ENCODE assay signal across 8 mouse cellular contexts in the genomic region with DNA sequence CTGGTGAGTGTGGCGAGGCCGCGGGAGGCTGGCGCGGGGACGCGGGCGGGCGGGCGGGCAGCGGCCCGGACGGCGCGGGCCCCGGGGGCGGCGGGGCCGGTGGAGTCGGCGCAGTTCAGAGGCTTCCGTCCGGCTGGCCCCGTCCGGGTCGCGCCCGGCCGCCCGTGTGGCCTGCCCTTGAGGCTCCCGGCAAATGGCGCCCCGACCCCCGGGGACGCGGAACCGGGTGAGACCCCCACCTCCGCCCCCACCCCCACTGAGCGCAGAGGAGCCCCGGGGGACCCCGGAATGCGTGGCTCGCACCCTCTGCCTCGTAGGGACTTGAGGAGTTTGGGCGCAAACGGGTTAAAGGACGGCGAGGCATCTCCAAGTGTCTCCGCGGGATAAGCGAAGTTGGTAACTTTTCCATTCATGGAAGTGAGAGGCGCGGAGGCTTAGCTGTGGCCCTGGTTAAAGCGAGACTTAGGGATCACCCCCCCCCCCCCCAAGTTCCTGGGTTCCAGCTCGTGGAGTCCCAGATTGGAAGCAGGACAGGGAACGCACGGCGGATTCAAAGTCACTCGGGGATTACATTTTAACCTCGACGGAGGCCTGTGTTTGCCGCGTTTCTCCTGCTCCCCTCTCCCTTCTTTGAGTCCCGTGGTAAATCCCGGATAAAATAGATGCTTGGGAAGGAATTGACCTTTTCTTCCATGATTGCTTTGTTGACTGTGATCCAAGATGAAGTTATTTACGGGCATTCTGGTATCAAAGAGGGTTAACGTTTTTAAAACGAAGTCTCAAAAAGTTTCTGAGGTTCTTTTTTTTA. TPM values are rescaled to one million over a fixed set of nuclear protein-coding genes. Genes with fewer than 3 reads are reported as not detected.
A peak's percentile ranks its signal among the peaks of the same experiment; 100 is the strongest.
DNase-seq lines count a peak whose midpoint lies in the region; ATAC-seq and TF ChIP-seq lines count a peak whose summit lies in the region.

No protein-coding gene starts in this region.

- dilution Hi-C loops in CH12.LX (cut with MboI; ENCODE audit: extremely low pct_ligation_motif_present, extremely low pct_unique_long_range_greater_than_20kb, low sequenced_read_pairs): no loop called here

- TF ChIP-seq CTCF in CH12.LX (conservative IDR thresholded peaks at IDR 0.05 in 1 of 2, IDR thresholded peaks at IDR 0.05 in 1 of 2; ENCODE audit: low read depth in 2 of 2, low read length in 2 of 2): no peak

- ATAC-seq in heart, embryonic 15.5 days (replicated peaks; ENCODE audit: insufficient number of reproducible peaks, insufficient read depth, low FRiP score, low read depth): peak; percentile 21

- no peaks in the 10 kb centered on the region for H3K27me3 ChIP-seq in CH12.LX (replicated peaks)
- H3K27me3 ChIP-seq in embryonic facial prominence, embryonic 10.5 days (replicated peaks; ENCODE audit: low read depth, poor library complexity, severe bottlenecking): no peaks in the 10 kb centered on the region
- H3K27me3 ChIP-seq in heart, embryonic 15.5 days: no peaks in the 10 kb centered on the region

- TF ChIP-seq RAD21 in CH12.LX (IDR thresholded peaks at IDR 0.05; ENCODE audit: low read depth, low read length): no peak

- DNase-seq in CH12.LX (ENCODE audit: extremely low read depth): no peak
- DNase-seq in adrenal gland, adult 18-20 months (ENCODE audit: low spot score in 2 of 2): peak; percentile 33 to 41
- DNase-seq in embryonic facial prominence, embryonic 10.5 days (ENCODE audit: low spot score): peak; percentile 73
- DNase-seq in kidney, postnatal 36 days: peak; percentile 53 to 60
- DNase-seq in lung, postnatal 36 days: peak; percentile 39
- DNase-seq in spleen, adult 18-20 months: peak; percentile 18 to 19
- DNase-seq in layer of hippocampus, adult 11-12 months (ENCODE audit: low spot score): no peak

- H3K27ac ChIP-seq in CH12.LX (ENCODE audit: insufficient read depth, low read depth): no peak overlapping the region
- H3K27ac ChIP-seq in embryonic facial prominence, embryonic 10.5 days (replicated peaks): peak overlapping the region; percentile 99
- H3K27ac ChIP-seq in heart, embryonic 15.5 days: peak overlapping the region; percentile 100

- no peak for TF ChIP-seq EP300 in CH12.LX (IDR thresholded peaks at IDR 0.05; ENCODE audit: low read length)

- no peak for TF ChIP-seq POLR2A in CH12.LX (IDR thresholded peaks at IDR 0.05; ENCODE audit: low read depth, low read length)

- in situ Hi-C loops in CH12.LX (cut with MboI; ENCODE audit: low pct_ligation_motif_present, low pct_unique_long_range_greater_than_20kb, low sequenced_read_pairs): no loop called here

- peak overlapping the region; percentile 54 for H3K4me2 ChIP-seq in CH12.LX (ENCODE audit: insufficient read depth, low read depth, poor library complexity, severe bottlenecking)
- H3K4me2 ChIP-seq in heart, embryonic 15.5 days: peak overlapping the region; percentile 92

- H3K36me3 ChIP-seq in CH12.LX (replicated peaks in 1 of 2; ENCODE audit: control insufficient read depth in 1 of 2, insufficient read depth in 1 of 2, low read length in 1 of 2): peaks cover 0 to 2% of the 10 kb centered on the region in 2 experiments
- H3K36me3 ChIP-seq in embryonic facial prominence, embryonic 10.5 days (replicated peaks): peaks cover 8% of the 10 kb centered on the region
- H3K36me3 ChIP-seq in heart, embryonic 15.5 days: no peaks in the 10 kb centered on the region

- WGBS in embryonic facial prominence, embryonic 10.5 days: under 1% methylated on average over 63 of the region's 68 CpGs
- under 1% methylated on average over 59 of the region's 68 CpGs for WGBS in heart, embryonic 15.5 days

- peaks cover 0 to 12% of the 10 kb centered on the region in 2 experiments; a peak in 3 of 4 replicates for H3K4me1 ChIP-seq in CH12.LX (ENCODE audit: control insufficient read depth in 1 of 2, insufficient read depth in 2 of 2)
- peaks cover 10% of the 10 kb centered on the region for H3K4me1 ChIP-seq in embryonic facial prominence, embryonic 10.5 days
- peaks cover 10% of the 10 kb centered on the region for H3K4me1 ChIP-seq in heart, embryonic 15.5 days (replicated peaks)

- H3K4me3 ChIP-seq in CH12.LX (replicated peaks in 1 of 3; ENCODE audit: low read depth in 2 of 3, low read length in 2 of 3, poor library complexity in 1 of 3): peak overlapping the region; percentile 47 to 69 (median 68)
- peak overlapping the region; percentile 95 for H3K4me3 ChIP-seq in embryonic facial prominence, embryonic 10.5 days
- H3K4me3 ChIP-seq in heart, embryonic 15.5 days: peak overlapping the region; percentile 72

- H3K9me3 ChIP-seq in CH12.LX (replicated peaks; ENCODE audit: low read length): peaks cover 3% of the 10 kb centered on the region
- H3K9me3 ChIP-seq in embryonic facial prominence, embryonic 10.5 days: no peaks in the 10 kb centered on the region
- H3K9me3 ChIP-seq in heart, embryonic 15.5 days (replicated peaks): no peaks in the 10 kb centered on the region

- H3K79me2 ChIP-seq in CH12.LX (replicated peaks; ENCODE audit: control insufficient read depth, extremely low read depth, insufficient read depth, poor library complexity, severe bottlenecking): peaks cover 3% of the 10 kb centered on the region; the same call in 1 of the 2 replicates

- peak overlapping the region; percentile 61 for H3K9ac ChIP-seq in CH12.LX (ENCODE audit: insufficient read depth, low read depth)
- peak overlapping the region; percentile 96 for H3K9ac ChIP-seq in heart, embryonic 15.5 days

TF ChIP-seq in CH12.LX, 34 proteins besides CTCF, POLR2A, EP300 and RAD21:
- TF ChIP-seq TBP (conservative IDR thresholded peaks at IDR 0.05; ENCODE audit: low read depth, low read length): no peak
- no peak for TF ChIP-seq UBTF (IDR thresholded peaks at IDR 0.05; ENCODE audit: low read depth, low read length)
- TF ChIP-seq USF2 (conservative IDR thresholded peaks at IDR 0.05; ENCODE audit: low read depth, low read length): no peak
- no peak for TF ChIP-seq CHD1 (IDR thresholded peaks at IDR 0.05; ENCODE audit: low read depth, low read length)
- no peak for TF ChIP-seq BHLHE40 (IDR thresholded peaks at IDR 0.05; ENCODE audit: low read depth, low read length)
- no peak for TF ChIP-seq CHD2 (IDR thresholded peaks at IDR 0.05; ENCODE audit: low read length)
- TF ChIP-seq JUN (IDR thresholded peaks at IDR 0.05; ENCODE audit: insufficient read depth, low read depth, low read length): no peak
- no peak for TF ChIP-seq RCOR1 (conservative IDR thresholded peaks at IDR 0.05; ENCODE audit: low read depth, low read length)
- no peak for TF ChIP-seq ZNF384 (IDR thresholded peaks at IDR 0.05; ENCODE audit: low read depth, low read length)
- TF ChIP-seq E2F4 (IDR thresholded peaks at IDR 0.05; ENCODE audit: insufficient replicate concordance, low read depth, low read length): no peak
- no peak for TF ChIP-seq SIN3A (IDR thresholded peaks at IDR 0.05; ENCODE audit: low read length)
- TF ChIP-seq ZKSCAN1 (IDR thresholded peaks at IDR 0.05; ENCODE audit: borderline replicate concordance, low read depth, low read length): no peak
- TF ChIP-seq MYC (IDR thresholded peaks at IDR 0.05; ENCODE audit: low read depth, low read length): no peak
- TF ChIP-seq MXI1 (IDR thresholded peaks at IDR 0.05; ENCODE audit: low read depth, low read length): no peak
- no peak for TF ChIP-seq NRF1 (IDR thresholded peaks at IDR 0.05; ENCODE audit: low read depth, low read length)
- no peak for TF ChIP-seq MAFK (IDR thresholded peaks at IDR 0.05; ENCODE audit: insufficient replicate concordance, low read length)
- TF ChIP-seq USF1 (IDR thresholded peaks at IDR 0.05; ENCODE audit: low read depth, low read length): no peak
- no peak for TF ChIP-seq PAX5 (IDR thresholded peaks at IDR 0.05; ENCODE audit: low read length)
- TF ChIP-seq ETS1 (conservative IDR thresholded peaks at IDR 0.05; ENCODE audit: low read depth, low read length): no peak
- TF ChIP-seq TCF12 (IDR thresholded peaks at IDR 0.05; ENCODE audit: low read depth, low read length): no peak

RNA-seq across cellular contexts. Expression of a gene that starts 0.6 kb away (rescaled TPM):
- total RNA-seq in CH12.LX (2012; rRNA removed) (1.8 and 2.1 TPM in 2 replicates), CH12.LX (2014; rRNA removed) (3.1 and 3.2 TPM in 2 replicates)
- polyA plus RNA-seq in CH12.LX (2012; ENCODE audit: insufficient read length, low read depth): 2.6 and 3.0 TPM in 2 replicates
- 10 to 100 TPM; 31.3 to 31.4 TPM for total RNA-seq in adrenal gland, adult 18-20 months (2021)
- 52.5 and 53.4 TPM in 2 replicates for polyA plus RNA-seq in embryonic facial prominence, embryonic 10.5 days (2016; fragmentation: Nextera tagmentation; extraction: Ambion mirVana)
- polyA plus RNA-seq in heart, embryonic 15.5 days (2015; fragmentation: Nextera tagmentation; extraction: Ambion mirVana): 31.1 and 32.1 TPM in 2 replicates

Comparison
In these comparisons a context has a peak if more than half of its experiments do, and no peak if none do; other contexts are left out.
1. DNase-seq: peak in adrenal gland, adult 18-20 months (2 of 2), embryonic facial prominence, embryonic 10.5 days (single experiment), kidney, postnatal 36 days (2 of 2), lung, postnatal 36 days (single experiment) and spleen, adult 18-20 months (2 of 2); none in CH12.LX (single experiment) and layer of hippocampus, adult 11-12 months (single experiment).
2. Peak in every context shown above with its lines, with median percentiles within 50 percentile points of each other: H3K4me3 ChIP-seq.